Mouse (Mus musculus) brain, embryonic 14.5 days (tissue): Measurements from ENCODE around the gene Ofd1.
A peak's percentile ranks its signal among the peaks of the same experiment; 100 is the strongest.

Source experiments
- CTCF ChIP-seq: fragments of 200-500 bp; IDR thresholded peaks from 2 replicates; pipeline ENCODE4 v1.5.1; 2012; ENCODE audit warnings: inconsistent platforms, mild to moderate bottlenecking, moderate library complexity, borderline replicate concordance; ENCODE audit not compliant: insufficient read depth, insufficient read length; ENCODE audit errors: extremely low read depth
- POLR2A ChIP-seq: fragments of 200-500 bp; IDR thresholded peaks from 2 replicates; pipeline ENCODE4 v1.6.1; 2012; ENCODE audit warnings: mild to moderate bottlenecking, inconsistent platforms, borderline replicate concordance; ENCODE audit not compliant: poor library complexity, insufficient read depth, insufficient read length, severe bottlenecking; ENCODE audit errors: extremely low read depth

GRCm38 (mm10) chrX:166479365-166479983 lies 39.0 kb upstream of the Ofd1 start, which contains the start of gene Rab9:
- 0 out of 2 replicates have a peak, but pooled peaks have one; percentile 6 for TF ChIP-seq POLR2A
- no peak for TF ChIP-seq CTCF
